8 mouse cellular contexts compared by ENCODE assay signal in genomic region chr8:64848245-64848785, GRCm38 (mm10). TPM values are rescaled to one million over a fixed set of nuclear protein-coding genes. Genes with fewer than 3 reads are reported as not detected.
DNase-seq lines count a peak whose midpoint lies in the region; ATAC-seq and TF ChIP-seq lines count a peak whose summit lies in the region.

No protein-coding gene starts in this region.

- H3K4me2 ChIP-seq in hindbrain, embryonic 15.5 days, result peak overlapping the region; percentile 75
- peak overlapping the region; percentile 79 for H3K4me2 ChIP-seq in midbrain, embryonic 13.5 days (replicated peaks)

- H3K4me1 ChIP-seq in kidney, adult 2 months (ENCODE audit: control insufficient read depth, insufficient read depth, low read length), result peaks cover 14% of the 10 kb centered on the region; the same call in 1 of the 2 replicates
- peaks cover 13% of the 10 kb centered on the region for H3K4me1 ChIP-seq in cortical plate, adult 2 months (ENCODE audit: control insufficient read depth, insufficient read depth, low read length)
- H3K4me1 ChIP-seq in hindbrain, embryonic 15.5 days (replicated peaks), result peaks cover 42% of the 10 kb centered on the region
- peaks cover 39% of the 10 kb centered on the region for H3K4me1 ChIP-seq in midbrain, embryonic 13.5 days (replicated peaks)

- H3K36me3 ChIP-seq in kidney, adult 2 months (ENCODE audit: control insufficient read depth, insufficient read depth, low read length), result no peaks in the 10 kb centered on the region
- no peaks in the 10 kb centered on the region for H3K36me3 ChIP-seq in hindbrain, embryonic 15.5 days
- H3K36me3 ChIP-seq in midbrain, embryonic 13.5 days, result no peaks in the 10 kb centered on the region

- no peak for DNase-seq in kidney, adult 2 months
- DNase-seq in kidney, adult 8-10 months, result no peak
- no peak for DNase-seq in urinary bladder, postnatal 25 days (ENCODE audit: low spot score)
- DNase-seq in urinary bladder, postnatal 14 days (ENCODE audit: low spot score), result no peak
- no peak for DNase-seq in thymus, postnatal 14 days

- H3K27me3 ChIP-seq in kidney, adult 2 months (replicated peaks; ENCODE audit: control insufficient read depth, insufficient read depth, low read length), result no peaks in the 10 kb centered on the region
- no peaks in the 10 kb centered on the region for H3K27me3 ChIP-seq in hindbrain, embryonic 15.5 days
- H3K27me3 ChIP-seq in midbrain, embryonic 13.5 days, result no peaks in the 10 kb centered on the region

- WGBS in kidney, adult 2 months, result 26% methylated on average over 8 of the region's 8 CpGs
- WGBS in hindbrain, embryonic 15.5 days, result 4% methylated on average over 8 of the region's 8 CpGs
- 3% methylated on average over 8 of the region's 8 CpGs for WGBS in midbrain, embryonic 13.5 days

- H3K9ac ChIP-seq in hindbrain, embryonic 15.5 days, result peak overlapping the region; percentile 91
- peak overlapping the region; percentile 95 for H3K9ac ChIP-seq in midbrain, embryonic 13.5 days (replicated peaks)

- no peak for TF ChIP-seq POLR2A in kidney, adult 2 months (IDR thresholded peaks at IDR 0.05; ENCODE audit: low read depth, low read length)
- no peak for TF ChIP-seq POLR2A in cortical plate, adult 2 months (IDR thresholded peaks at IDR 0.05; ENCODE audit: extremely low read depth, insufficient read depth, low read length)

- H3K27ac ChIP-seq in kidney, adult 2 months (ENCODE audit: insufficient read depth, low read depth, low read length), result no peak overlapping the region
- peak overlapping the region; percentile 87 for H3K27ac ChIP-seq in cortical plate, adult 2 months (ENCODE audit: insufficient read depth, low read length)
- peak overlapping the region; percentile 94 for H3K27ac ChIP-seq in hindbrain, embryonic 15.5 days (replicated peaks)
- peak overlapping the region; percentile 32; the same call in 1 of the 2 replicates for H3K27ac ChIP-seq in midbrain, embryonic 13.5 days

- no peaks in the 10 kb centered on the region for H3K9me3 ChIP-seq in hindbrain, embryonic 15.5 days
- no peaks in the 10 kb centered on the region for H3K9me3 ChIP-seq in midbrain, embryonic 13.5 days

- ATAC-seq in hindbrain, embryonic 15.5 days (ENCODE audit: low FRiP score, low read depth), result no peak
- ATAC-seq in midbrain, embryonic 13.5 days, result no peak

- H3K4me3 ChIP-seq in kidney, adult 2 months (ENCODE audit: insufficient read depth, low read depth, low read length), result peak overlapping the region; percentile 90; the same call in 1 of the 2 replicates
- H3K4me3 ChIP-seq in cortical plate, adult 2 months (ENCODE audit: insufficient read depth, low read length), result peak overlapping the region; percentile 59
- H3K4me3 ChIP-seq in hindbrain, embryonic 15.5 days, result peak overlapping the region; percentile 90
- H3K4me3 ChIP-seq in midbrain, embryonic 13.5 days (replicated peaks), result peak overlapping the region; percentile 92

- TF ChIP-seq CTCF in kidney, adult 2 months (conservative IDR thresholded peaks at IDR 0.05; ENCODE audit: insufficient read depth, insufficient read length, low read depth, low read length), result no peak
- no peak for TF ChIP-seq CTCF in cortical plate, adult 2 months (IDR thresholded peaks at IDR 0.05; ENCODE audit: extremely low read depth, insufficient read depth, low read length)

RNA-seq across cellular contexts. Expression of gene Klhl2, which starts 1.5 kb away (rescaled TPM):
- polyA plus RNA-seq in kidney, adult 2 months (2012; rRNA removed), result 14.0 and 15.6 TPM in 2 replicates
- 133 and 138 TPM in 2 replicates for polyA plus RNA-seq in cortical plate, adult 2 months (2012; rRNA removed)
- 38.1 and 40.5 TPM in 2 replicates for polyA plus RNA-seq in hindbrain, embryonic 15.5 days (2015; fragmentation: Nextera tagmentation; extraction: Ambion mirVana)
- 17.2 and 20.7 TPM in 2 replicates for polyA plus RNA-seq in midbrain, embryonic 13.5 days (2015; fragmentation: Nextera tagmentation; extraction: Ambion mirVana)
